Mouse (Mus musculus): ENCODE results near the gene Ralgps1.

- TF ChIP-seq CTCF (IDR thresholded peaks at IDR 0.05; ENCODE audit: extremely low read depth, insufficient read depth, insufficient read length, insufficient replicate concordance) (no peak), POLR2A (IDR thresholded peaks at IDR 0.05; ENCODE audit: low read depth, low read length) (no peak)
Observed at GRCm38 (mm10) chr2:33295115-33295514, 76.2 kb downstream of the Ralgps1 start.

Measured in spleen, adult 2 months (tissue).